Mouse (Mus musculus): ENCODE data around the gene Col2a1.

Gene Col2a1

GRCm38 (mm10) chr15:98002991-98003821 is 1.3 kb downstream of the Col2a1 start:
- DNase-seq (ENCODE audit: low read depth), result no peak

DNA sequence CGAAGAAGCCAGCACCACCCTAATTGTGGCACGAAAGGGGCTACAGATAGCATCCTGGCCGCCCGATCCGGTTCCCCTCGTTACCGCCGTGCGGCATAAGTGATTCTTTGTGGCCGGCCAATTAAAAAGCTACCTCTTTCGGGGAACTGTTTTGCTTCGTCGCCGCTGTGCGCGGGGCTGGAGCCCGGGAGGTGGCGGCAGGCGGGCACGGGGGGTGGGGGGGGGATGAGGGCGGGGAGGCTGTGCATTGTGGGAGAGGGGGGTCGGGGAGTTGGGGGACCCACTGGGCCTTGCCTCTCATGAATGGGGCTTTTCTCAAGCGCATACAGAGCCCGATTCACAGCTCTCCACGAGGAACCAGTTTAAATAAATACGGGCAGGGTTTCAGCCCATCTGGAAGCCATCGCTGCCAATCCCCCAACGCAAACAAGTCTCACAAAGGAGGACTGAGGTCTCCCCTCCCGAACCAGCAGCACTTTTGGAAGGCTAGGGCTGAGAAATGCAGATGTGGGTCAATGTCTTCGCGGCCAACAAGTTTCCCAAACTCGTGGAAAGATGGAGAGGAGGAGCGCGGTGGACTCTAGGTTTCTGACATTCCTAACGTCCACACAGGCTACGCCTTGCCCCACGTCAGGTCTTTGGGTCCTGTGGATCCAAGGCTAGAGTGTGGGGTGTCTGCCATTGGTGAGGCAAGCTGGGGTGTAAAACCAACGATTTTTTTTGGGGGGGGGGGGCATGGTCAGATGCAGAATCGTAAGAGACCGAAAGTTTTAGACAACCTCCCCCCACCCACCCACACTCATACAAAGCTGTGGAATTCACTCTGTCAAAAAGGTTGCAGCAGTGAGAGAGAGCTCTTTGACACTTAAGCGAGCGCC is 2.1 kb downstream of the Col2a1 start:
- peak; percentile 73 for DNase-seq (ENCODE audit: low read depth)

- DNase-seq (ENCODE audit: low read depth), result peak; percentile 81
These were observed 3.0 kb downstream of the Col2a1 start for GRCm38 (mm10) chr15:98001321-98002112.

DNA sequence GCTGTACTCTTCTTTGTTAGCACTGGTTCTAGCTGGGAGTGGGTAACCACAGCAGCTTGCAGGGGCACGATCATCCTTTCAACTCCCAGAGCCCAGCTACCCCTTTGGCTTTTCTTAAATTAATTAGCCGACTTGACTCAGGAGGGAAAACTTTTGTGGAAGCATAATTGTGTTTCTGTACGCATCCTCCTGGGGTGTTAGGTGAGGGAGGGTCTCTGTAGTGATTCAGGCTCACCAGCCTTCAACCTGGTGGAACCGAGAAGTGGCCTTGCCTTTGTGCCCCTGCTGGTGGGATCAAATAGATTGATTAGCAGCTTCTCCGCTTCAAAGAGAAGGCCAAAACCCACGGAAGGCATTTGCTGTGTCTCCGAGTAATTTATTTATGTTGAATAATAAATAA is 4.5 kb downstream of the Col2a1 start:
- no peak for DNase-seq (ENCODE audit: low read depth)

DNA sequence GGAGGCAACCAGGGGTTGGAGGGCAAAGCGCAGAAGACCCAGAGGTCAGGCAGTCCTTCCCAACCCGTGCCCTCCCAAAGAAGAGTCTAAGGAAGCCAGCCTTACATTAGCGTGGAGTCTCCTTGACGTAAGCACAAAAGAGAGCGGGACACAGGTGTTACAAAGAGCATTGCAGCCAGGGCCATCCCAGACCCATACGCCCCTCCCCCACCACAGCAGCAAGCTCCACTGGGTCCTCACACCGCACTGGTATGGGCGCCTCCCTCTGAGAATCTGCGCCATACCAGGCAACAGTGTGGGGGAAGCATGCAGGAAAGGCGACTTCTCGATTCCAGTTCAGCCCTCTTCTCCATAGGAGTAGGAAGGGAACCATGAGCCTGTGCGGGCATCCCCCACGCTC is 4.9 kb downstream of the Col2a1 start:
- no peak for DNase-seq (ENCODE audit: low read depth)

- no peak for DNase-seq (ENCODE audit: low read depth)
These were observed 7.7 kb downstream of the Col2a1 start for GRCm38 (mm10) chr15:97996716-97997256.

DNA sequence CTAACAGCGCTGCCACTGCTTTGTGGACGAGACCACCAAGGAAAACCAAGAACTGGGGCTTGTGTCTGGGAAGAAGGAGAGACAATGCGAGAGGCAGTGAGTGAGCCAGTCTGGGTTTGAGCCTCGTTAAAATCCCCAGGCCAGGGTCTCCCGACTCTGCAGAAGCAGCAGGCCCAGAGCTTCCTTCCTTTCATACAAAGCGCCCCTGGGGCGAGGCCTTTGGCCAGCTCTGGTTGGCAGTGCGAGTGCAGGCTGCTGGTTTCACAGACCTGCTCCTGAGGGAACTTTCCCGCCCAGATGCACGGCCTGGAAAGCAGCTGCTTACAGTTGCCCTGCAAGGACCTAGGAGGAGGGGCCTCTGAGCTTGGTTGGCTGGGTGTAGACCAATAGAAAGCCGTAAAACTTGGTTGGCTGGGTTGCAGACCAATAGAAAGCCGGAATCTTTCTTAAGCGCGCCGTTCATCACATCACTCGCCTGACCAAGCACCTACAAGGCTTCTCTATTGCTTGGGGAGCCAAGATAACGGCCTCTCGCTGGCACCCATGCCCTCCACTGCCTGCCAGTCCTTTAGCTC is 11.7 kb downstream of the Col2a1 start:
- DNase-seq (ENCODE audit: low read depth), result peak; percentile 78

DNA sequence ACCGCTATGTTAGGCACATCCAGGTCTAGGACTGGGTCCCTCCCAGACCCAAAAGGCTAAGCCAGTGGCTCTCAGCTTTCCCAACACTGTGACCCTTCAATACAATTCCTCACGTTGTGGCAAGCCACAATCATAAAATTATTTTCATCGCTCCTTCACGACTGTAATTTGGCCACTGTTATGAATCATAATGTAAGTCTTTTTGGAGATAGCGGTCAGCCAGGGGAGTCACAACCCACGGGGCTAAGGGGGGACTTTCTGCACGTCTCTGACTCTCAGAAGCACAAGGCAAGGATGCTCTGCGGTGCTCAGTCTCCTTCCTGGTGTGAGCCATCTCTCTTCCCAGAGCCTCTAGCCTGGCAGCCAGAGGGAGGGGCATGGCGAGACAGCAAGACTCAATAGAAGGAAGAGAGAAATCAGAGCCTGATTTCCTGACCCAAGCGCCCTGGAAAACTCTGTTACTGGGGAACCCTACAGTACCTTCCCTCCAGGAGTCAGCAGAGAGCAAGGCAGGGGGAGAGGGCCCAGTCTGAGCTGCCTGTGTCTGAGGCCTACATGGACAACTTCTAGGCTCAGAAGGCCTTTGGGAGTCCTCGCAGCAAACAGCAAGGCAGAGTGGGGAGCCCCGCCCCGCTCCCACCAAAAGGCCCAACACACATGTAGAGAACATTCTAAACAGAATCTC is 12.3 kb downstream of the Col2a1 start:
- DNase-seq (ENCODE audit: low read depth), result no peak

DNA sequence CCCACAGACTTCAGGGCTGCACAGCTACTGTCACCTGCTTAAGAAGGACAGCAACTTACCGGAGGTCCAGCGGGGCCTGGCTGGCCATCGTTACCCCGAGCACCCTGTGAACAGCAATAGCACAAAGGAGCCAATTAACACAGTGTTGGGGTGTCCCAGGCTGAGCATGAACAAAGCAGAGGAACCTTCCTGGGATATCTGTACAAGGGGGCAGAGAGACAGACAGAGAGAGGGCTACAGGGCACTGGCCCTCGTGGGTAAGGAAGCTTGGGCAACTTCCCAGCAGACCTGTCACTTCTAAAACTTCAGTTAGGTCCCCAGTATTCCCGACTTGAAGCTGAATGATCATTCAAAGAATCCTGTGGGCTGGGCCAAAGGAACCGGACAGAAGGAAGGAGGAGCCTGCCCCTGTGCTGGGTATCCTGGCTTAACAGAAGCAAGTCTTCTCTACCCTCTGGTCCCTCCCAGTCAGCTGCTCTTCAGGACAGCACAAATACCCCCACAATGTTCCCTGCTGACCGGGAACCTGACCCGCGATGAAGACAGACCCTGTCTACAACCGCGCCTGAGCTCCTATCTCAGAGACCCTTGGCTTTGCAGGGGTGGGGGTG is 13.1 kb downstream of the Col2a1 start:
- no peak for DNase-seq (ENCODE audit: low read depth)

DNA sequence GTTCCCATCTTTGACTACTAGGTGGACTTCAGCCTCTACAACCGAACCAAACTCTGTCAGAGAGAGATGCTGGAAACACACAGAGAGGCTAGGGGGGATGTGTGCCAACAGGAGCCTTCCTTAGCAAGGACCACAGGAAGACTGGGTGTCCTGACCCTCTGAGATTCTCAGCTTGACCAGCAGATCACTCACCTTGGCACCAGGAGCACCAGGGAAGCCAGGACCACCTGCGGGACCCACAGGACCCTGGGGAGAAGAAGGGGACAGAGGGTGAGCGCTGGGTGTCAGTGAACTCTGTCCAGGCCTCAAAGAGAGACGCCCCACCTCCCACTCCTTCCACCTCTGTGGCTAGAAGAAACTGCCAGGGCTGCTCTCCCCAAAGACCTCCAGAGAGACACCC is 13.8 kb downstream of the Col2a1 start:
- DNase-seq (ENCODE audit: low read depth), result no peak

GRCm38 (mm10) chr15:97990124-97990523 is 14.4 kb downstream of the Col2a1 start:
- DNase-seq (ENCODE audit: low read depth), result no peak

DNA sequence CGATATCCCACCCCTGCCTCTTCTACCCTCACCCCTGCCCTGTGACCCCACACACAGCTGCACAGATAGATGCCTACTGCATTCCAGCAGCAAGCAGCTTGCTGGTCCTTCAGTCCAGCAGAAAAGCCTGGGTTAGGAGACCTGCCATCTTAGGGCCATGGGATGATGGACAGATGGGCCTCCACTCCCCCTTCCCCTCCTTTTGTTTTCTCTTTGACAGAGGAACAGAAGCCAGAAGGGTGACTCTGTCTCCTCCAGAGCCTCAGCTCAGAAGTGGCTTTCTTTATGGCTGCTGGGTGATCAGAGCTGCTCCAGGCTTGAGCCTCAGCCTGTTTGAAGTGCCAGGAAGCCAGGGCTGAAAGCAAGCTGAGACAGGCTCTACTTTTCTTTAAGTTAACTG is 15.0 kb downstream of the Col2a1 start:
- DNase-seq (ENCODE audit: low read depth), result no peak

DNA sequence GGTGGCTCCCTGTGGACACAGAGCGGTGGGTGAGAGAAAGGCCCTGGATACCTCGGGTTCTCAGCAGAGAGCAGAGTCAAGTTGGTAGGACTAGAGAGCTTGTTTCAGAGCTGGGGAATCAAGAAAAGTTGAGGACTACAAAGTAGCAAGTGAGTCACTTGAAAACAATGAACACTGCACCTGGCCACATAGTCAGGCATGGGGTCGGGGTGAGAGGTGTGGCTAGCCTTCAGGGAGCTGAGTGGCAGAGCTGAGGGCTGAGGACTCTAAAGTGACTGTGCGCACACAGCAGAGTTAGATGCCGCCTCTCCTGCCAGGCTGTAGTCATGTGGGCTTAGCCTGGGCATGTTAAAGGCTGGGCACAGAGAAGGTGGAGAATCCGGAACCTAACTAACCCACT is 22.9 kb downstream of the Col2a1 start:
- DNase-seq (ENCODE audit: low read depth), result no peak

DNA sequence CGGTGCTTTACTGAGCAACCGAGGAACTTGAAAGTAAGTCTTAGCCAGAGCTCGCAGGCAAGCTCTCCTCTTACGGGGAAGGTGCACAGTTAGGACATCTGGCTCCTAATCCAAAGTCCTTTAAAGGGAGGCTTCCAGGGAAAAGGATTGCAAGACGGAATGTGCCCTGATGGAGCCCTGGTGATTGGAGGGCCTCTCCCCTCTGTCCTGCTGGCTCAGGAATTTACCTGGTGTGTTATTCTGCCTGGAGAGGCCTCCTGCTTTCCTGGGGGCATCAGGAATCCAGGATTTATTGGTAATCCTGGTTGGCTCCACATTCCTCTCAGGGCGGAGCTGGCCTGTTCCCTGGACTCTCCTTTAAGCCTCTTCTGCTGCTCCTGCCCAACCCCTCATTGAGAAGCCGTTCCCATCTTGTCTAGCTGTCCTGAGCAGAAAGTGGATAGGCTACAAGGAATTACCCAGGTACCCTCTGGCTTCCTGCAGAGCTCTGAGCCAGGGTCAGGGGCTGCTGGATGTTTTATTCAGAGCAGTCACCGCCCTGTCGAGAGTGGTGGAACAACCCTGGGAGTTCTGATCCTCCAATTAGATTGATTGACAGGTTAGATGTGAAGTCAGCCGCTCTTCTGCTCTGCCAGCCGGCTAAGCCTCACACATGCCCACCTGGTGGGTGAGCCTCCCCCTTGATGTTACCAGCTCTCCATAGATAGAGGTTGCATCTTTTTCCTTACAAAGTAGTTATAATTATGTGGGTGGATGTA is 31.1 kb downstream of the Col2a1 start:
- DNase-seq (ENCODE audit: low read depth), result no peak

DNA sequence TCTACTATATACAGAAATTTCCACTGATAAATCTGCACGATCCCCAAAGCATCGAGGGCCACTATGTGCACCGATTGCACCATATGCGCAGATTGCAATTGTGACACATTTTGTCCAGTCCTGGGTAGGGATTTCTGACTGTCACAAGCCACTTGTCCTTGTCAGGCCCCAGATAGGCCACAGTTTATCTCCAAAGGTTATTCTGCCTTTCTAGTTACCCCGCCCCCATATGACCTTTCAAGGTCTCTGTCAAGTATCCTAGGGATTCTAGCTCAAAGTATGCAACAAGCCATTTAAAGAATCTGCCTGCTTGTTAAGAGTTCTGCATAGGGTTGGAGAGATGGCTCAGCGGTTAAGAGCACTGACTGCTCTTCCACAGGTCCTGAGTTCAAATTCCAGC is 31.9 kb downstream of the Col2a1 start:
- no peak for DNase-seq (ENCODE audit: low read depth)

DNA sequence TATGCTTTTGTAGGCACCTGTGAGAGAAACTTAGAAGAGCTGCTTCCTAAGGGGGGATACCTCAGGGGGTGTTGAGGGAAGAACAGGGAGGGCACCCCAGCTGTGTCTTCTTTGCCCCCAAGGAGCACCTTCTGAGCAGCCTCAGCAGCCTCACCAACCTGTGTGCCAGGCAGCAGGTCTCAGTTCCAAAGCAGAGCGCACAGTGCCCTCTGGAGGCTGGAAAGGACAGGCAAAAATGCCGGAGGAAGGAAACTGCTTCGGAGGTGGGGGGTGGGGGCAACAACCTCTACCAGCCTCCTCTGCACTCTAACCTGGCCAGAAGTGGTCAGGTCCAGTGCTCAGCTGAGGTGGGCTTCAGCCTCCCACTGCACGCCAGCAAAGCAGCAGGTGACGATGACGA is 34.2 kb downstream of the Col2a1 start:
- DNase-seq (ENCODE audit: low read depth), result no peak

DNA sequence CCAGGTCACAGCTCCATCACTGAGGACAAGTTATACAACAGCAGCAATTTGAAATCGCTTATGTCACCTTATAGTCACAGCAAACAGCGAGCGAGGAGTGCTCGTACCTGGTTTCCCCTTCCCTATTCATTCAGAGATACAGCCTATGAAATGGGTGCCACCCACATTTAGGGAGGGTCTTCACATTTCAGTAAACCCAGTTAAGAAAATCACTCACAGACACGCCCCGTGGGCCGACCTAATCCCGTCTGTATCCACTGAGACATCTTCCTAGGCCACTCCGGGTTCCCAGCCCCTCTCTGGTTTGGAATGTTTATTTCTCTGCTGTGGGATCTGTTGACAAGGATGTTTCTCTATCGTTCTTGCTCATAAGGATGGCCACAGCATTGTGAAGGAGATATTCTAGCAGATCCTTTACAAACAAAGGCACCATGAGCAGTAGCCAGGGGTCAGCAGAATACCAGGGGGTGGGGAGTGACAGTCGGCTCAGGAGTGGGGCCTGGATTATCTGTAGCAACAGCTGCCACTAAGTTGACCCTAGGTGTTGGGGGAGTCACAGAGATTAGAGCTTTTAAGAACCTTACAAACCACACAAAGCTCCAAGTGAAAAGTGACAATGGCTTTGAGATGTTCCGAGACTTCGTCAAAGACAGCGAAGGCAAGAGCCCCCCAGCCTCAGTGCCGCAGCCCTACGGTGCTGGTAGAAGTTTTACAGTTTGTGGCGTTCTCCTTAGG is 39.0 kb downstream of the Col2a1 start:
- no peak for DNase-seq (ENCODE audit: low read depth)

DNA sequence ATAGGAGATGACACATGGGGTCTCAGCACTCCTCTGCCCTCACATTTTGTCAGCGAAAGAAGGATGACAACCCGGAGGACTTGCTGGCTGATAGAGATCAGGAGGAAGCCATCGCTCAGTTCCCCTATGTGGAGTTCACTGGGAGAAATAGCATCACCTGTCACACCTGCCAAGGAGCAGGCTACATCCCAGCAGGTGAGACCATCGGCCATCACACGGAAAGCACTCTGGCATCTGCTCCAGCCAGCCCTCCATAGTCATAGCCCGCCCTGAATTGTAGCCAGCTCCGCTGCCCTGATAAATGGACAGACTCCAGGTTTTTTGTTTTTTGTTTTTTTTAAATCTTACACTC is 39.7 kb downstream of the Col2a1 start:
- no peak for DNase-seq (ENCODE audit: low read depth)

Data from fibroblast of lung, adult 2 months (primary cell).